Mouse (Mus musculus) heart, embryonic 15.5 days (tissue): ENCODE results near the gene Ttll8. TPM values are rescaled to one million over a fixed set of nuclear protein-coding genes. Genes with fewer than 3 reads are reported as not detected.

Source experiments
- ATAC-seq: fragments of 200-750 bp; cut with Nextera tagmentation; replicated peaks from 2 replicates; pipeline ENCODE4 v1.8.0; 2017; ENCODE audit warnings: low read depth, moderate TSS enrichment; ENCODE audit not compliant: insufficient number of reproducible peaks, insufficient read depth, low FRiP score
- H3K27ac ChIP-seq: fragments of 300-500 bp; sonication (generic); 2 replicates; pipeline ENCODE4 v1.5.1; 2015; ENCODE audit warnings: mild to moderate bottlenecking, inconsistent platforms
- H3K27me3 ChIP-seq: fragments of 300-500 bp; sonication (generic); 2 replicates; pipeline ENCODE4 v1.6.1; 2015; ENCODE audit warnings: inconsistent platforms
- H3K36me3 ChIP-seq: fragments of 300-500 bp; sonication (generic); 2 replicates; pipeline ENCODE4 v1.6.1; 2015; ENCODE audit warnings: mild to moderate bottlenecking, inconsistent platforms
- H3K4me1 ChIP-seq: fragments of 300-500 bp; sonication (generic); replicated peaks from 2 replicates; pipeline ENCODE4 v1.6.1; 2015; ENCODE audit warnings: inconsistent platforms
- H3K4me2 ChIP-seq: fragments of 300-500 bp; sonication (generic); 2 replicates; pipeline ENCODE4 v1.6.1; 2015; ENCODE audit warnings: inconsistent platforms, mild to moderate bottlenecking, moderate library complexity
- H3K4me3 ChIP-seq: fragments of 300-500 bp; sonication (generic); 2 replicates; pipeline ENCODE4 v1.5.1; 2015; ENCODE audit warnings: mild to moderate bottlenecking, inconsistent platforms
- H3K9ac ChIP-seq: fragments of 300-500 bp; sonication (generic); 2 replicates; pipeline ENCODE4 v1.6.1; 2015; ENCODE audit warnings: mild to moderate bottlenecking, inconsistent platforms
- H3K9me3 ChIP-seq: fragments of 300-500 bp; sonication (generic); replicated peaks from 2 replicates; pipeline ENCODE4 v1.6.1; 2016; ENCODE audit warnings: inconsistent platforms
- WGBS: fragments of 180-500 bp; shearing (Covaris S2); methylation state at CpG from one replicate; pipeline ENCODE4 v1.1.7; 2015; ENCODE audit warnings: mixed read lengths; 5-methylcytosine and 5-hydroxymethylcytosine counted together
- polyA plus RNA-seq: library from polyadenylated mRNA; unstranded; fragments of >200 nt; fragmentation: Nextera tagmentation; extraction: Ambion mirVana; gene quantifications from 2 replicates; pipeline ENCODE4 v1.2.1, GENCODE M21; 2015

The Ttll8 gene
- polyA plus RNA-seq, 1 experiment from 2014 or later, result not detected

DNA sequence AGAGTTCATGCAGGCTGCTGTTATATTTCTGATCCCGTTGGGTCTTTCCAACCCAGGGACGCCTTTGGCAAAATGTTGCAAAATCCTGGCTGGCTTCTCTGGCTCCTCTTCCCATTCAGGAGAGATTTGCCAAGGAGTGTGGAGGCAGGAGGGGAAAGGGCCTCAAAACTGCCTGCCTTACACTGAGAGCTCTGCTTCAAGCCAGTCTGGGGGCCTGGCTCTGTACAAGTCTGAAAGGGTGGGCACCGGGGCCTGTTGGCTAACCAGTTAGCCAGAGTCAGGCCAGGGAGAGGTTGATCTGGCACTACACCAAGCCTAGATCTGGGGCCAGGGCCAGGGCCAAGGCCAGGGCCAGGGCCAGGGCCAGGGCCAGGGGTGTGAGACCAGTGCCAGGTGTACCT, 96.1 kb downstream of the Ttll8 start:
- WGBS, result 72% methylated on average over 3 of the region's 3 CpGs
- no peak overlapping the region for H3K9ac ChIP-seq

DNA sequence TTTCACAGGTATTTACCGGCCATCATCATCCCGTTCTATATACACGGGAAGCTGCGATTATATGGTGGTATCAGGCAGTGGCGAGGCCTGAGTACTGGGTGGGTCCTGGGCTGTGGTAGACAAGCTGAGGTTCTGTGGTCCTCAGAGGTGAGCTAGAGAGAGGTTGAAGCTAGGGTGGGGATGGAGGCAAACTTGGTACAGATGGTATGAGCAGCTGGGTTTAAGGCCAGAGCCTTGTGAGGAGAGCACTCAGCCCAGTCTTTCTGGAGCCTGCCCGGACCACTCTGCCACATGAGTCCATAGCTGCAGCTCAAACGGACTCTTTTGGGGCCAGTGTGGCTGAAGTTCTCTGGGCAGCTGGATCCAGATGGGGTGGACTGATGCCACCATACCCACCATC, 96.9 kb downstream of the Ttll8 start:
- ATAC-seq, result no peak
- 89% methylated on average over 7 of the region's 7 CpGs for WGBS
- H3K36me3 ChIP-seq, result no peaks in the 10 kb centered on the region
- H3K9ac ChIP-seq, result no peak overlapping the region
- no peak overlapping the region for H3K27ac ChIP-seq
- no peak overlapping the region for H3K4me3 ChIP-seq
- H3K9me3 ChIP-seq, result no peaks in the 10 kb centered on the region
- H3K4me1 ChIP-seq, result peaks cover 44% of the 10 kb centered on the region
- no peaks in the 10 kb centered on the region for H3K27me3 ChIP-seq
- H3K4me2 ChIP-seq, result no peak overlapping the region

More for the DNA sequence above, 96.1 kb downstream of the Ttll8 start:
- H3K9me3 ChIP-seq, result no peaks in the 10 kb centered on the region
- 0 out of 2 replicates have a peak overlapping the region, but pooled peaks have one; percentile 21 for H3K27ac ChIP-seq
- H3K36me3 ChIP-seq, result no peaks in the 10 kb centered on the region
- no peak overlapping the region for H3K4me3 ChIP-seq
- H3K4me1 ChIP-seq, result peaks cover 44% of the 10 kb centered on the region
- H3K4me2 ChIP-seq, result no peak overlapping the region
- no peak for ATAC-seq
- H3K27me3 ChIP-seq, result no peaks in the 10 kb centered on the region

DNA sequence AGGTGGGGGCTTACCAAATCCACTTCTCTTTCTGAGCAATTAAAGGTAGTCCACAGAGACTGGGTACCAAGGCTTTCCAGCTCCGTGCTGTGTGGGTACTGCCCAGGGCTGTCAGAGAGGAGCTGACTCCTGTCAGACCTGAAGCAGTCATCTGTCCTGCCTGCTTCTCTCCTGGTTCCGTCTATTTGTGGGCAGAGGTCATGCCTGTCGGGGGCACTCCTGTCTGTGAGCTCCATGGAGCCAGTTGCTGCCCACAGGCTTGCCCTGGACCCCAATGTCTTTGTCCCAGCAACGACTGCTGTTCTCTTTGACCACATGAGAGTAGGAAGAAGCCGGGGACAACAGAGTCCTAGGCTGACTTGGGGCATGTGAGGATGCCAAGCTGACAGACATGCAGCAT, 97.6 kb downstream of the Ttll8 start:
- ATAC-seq, result no peak
- Histone ChIP-seq H3K4me2 (no peak overlapping the region), H3K27ac (no peak overlapping the region), H3K4me1 (peaks cover 43% of the 10 kb centered on the region), H3K4me3 (no peak overlapping the region), H3K36me3 (no peaks in the 10 kb centered on the region), H3K9me3 (no peaks in the 10 kb centered on the region), H3K9ac (no peak overlapping the region), H3K27me3 (no peaks in the 10 kb centered on the region)
- 78% methylated on average over 5 of the region's 5 CpGs for WGBS

DNA sequence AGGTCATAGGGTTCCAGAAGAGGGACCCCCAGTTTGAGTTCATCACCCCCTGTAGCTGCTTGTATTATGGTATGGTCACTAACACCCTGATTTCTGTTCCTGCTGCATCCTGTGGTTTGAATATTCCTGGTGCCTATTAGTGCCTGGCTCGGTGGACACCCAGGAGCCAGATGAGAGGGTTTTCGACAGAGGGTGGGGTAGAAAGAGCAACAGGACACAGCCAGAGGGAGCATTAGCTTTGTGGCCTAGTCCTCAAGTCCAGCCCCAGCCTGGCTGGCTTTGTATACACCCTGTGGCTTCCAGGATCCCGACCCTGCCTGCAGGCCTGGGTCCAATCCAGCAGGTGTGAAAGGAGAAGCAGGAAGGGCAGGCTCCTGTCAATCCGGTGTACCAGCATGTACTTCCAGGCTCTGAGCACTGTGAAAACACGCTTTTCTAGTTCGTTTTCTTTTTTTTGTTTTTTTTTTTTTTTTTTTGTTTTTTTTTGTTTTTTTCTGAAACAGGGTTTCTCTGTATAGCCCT, 98.3 kb downstream of the Ttll8 start:
- Histone ChIP-seq H3K4me3 (no peak overlapping the region), H3K27ac (no peak overlapping the region), H3K36me3 (no peaks in the 10 kb centered on the region), H3K27me3 (no peaks in the 10 kb centered on the region), H3K9me3 (no peaks in the 10 kb centered on the region), H3K4me1 (peaks cover 40% of the 10 kb centered on the region), H3K9ac (no peak overlapping the region), H3K4me2 (no peak overlapping the region)
- WGBS, result 68% methylated on average over 6 of the region's 6 CpGs
- no peak for ATAC-seq

DNA sequence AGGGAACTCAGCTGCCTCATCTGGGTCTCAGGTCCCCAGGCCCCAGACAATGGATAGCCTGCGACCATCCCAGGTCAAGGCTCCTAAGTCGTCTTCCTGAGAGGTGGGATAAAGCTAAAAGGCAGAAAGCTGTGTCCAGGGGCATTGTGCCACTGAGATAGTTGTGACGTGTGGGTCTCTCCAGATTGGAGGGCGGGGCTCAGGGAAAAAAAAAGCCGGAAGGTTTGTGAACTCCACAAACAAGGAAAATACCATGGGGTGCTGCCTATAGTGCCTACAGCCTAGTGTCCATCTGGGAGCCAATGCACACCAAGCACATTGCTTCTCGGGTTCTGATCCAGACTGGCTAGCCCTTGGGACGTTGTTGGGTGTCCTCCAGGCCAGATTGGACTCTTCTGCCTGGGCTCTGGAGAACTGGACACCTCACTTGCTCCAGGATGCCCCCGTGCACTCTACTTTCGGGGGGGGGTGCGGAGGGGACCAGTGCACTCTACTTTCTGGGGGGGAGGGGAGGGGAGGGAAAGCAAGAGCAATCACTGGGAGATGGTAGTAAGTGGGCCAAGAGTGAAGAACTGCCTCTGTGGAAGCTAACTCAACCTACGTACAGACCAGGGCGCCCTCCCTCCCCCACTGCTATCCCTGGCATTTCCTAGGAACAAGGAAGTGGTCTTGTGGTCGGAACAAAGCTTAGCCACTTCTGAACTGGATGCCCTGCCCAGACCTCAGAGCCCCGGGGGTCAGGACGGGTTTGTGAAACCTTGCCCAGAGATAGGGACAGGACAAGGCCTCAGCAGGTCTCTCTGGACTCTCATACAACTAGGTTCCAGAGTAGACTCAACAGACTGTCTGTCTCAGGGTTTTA, 99.0 kb downstream of the Ttll8 start:
- 54% methylated on average over 15 of the region's 15 CpGs for WGBS
- no peak overlapping the region for H3K9ac ChIP-seq

DNA sequence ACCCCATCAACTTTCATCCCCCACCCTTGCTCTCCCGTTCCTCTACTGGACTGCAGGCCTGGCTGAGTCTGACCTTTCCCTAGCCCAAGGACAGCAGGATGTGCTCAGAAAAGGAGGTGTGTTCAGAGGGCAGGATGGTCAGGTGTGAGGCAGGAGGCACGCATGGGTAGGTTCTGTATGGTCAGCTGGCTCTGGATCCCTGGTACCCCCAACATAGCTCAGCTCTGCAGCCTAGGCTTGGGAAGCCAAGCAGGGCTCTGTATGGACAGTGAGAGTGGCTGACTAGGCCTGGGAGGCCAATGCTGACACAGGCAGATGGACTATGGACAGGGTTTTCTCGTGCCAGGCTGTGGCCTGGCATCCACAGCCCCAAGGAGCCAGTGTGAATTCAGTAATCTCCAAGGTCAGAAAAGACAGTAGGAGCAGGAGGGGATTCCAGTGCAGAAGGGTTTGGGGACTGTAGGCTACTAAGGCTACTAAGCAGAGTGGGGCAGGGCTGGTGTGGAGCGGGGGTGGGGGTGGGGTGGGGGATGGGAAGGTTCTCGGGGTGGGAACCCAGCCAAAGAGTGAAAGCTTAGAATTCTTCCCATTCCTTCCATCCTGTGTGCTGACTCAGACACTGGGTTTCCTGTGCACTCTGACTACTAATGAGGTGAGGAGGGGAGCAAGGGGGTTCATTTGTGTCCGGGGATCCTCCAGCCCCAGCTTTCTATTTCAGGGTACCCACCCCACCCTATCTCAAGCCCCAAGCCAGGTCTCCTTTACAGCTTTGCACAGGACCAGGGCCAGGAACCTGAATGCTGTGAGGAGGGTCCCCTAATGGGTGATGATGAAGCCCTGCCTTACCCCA, 99.9 kb downstream of the Ttll8 start:
- peak; percentile 32 for ATAC-seq
- WGBS, result 25% methylated on average over 6 of the region's 6 CpGs
- no peak overlapping the region for H3K4me2 ChIP-seq
- no peaks in the 10 kb centered on the region for H3K9me3 ChIP-seq
- no peak overlapping the region for H3K9ac ChIP-seq
- no peaks in the 10 kb centered on the region for H3K27me3 ChIP-seq
- peak overlapping the region; percentile 75 for H3K27ac ChIP-seq
- no peak overlapping the region for H3K4me3 ChIP-seq
- peaks cover 51% of the 10 kb centered on the region for H3K4me1 ChIP-seq
- no peaks in the 10 kb centered on the region for H3K36me3 ChIP-seq

More for the DNA sequence above, 99.0 kb downstream of the Ttll8 start:
- Histone ChIP-seq H3K36me3 (no peaks in the 10 kb centered on the region), H3K27ac (peak overlapping the region; percentile 75), H3K4me2 (no peak overlapping the region), H3K4me3 (no peak overlapping the region), H3K27me3 (no peaks in the 10 kb centered on the region), H3K4me1 (peaks cover 45% of the 10 kb centered on the region), H3K9me3 (no peaks in the 10 kb centered on the region)
- no peak for ATAC-seq

DNA sequence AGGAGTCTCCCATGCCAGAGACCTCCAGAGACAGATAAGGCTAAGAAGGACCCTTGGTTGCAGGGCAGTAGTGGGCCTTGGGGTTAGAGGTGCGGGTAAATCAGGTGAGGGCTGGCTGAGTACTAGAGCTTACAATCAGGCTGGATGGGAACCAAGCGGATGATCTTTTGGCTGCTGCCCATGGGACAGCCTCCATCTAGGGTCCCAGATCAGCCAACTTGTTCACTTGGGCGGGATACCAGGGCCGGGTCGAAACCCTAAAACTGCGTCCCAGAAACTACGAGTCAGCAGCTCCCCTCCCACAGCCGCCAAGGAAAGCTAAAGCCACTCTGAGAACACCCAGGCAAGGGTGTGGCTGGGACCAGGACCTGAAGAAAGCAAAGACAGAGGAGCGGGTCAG, 101.1 kb downstream of the Ttll8 start:
- Histone ChIP-seq H3K36me3 (no peaks in the 10 kb centered on the region), H3K27ac (no peak overlapping the region), H3K4me2 (no peak overlapping the region), H3K9ac (no peak overlapping the region), H3K4me1 (peaks cover 45% of the 10 kb centered on the region), H3K27me3 (no peaks in the 10 kb centered on the region), H3K9me3 (no peaks in the 10 kb centered on the region), H3K4me3 (no peak overlapping the region)
- no peak for ATAC-seq
- 89% methylated on average over 9 of the region's 9 CpGs for WGBS

DNA sequence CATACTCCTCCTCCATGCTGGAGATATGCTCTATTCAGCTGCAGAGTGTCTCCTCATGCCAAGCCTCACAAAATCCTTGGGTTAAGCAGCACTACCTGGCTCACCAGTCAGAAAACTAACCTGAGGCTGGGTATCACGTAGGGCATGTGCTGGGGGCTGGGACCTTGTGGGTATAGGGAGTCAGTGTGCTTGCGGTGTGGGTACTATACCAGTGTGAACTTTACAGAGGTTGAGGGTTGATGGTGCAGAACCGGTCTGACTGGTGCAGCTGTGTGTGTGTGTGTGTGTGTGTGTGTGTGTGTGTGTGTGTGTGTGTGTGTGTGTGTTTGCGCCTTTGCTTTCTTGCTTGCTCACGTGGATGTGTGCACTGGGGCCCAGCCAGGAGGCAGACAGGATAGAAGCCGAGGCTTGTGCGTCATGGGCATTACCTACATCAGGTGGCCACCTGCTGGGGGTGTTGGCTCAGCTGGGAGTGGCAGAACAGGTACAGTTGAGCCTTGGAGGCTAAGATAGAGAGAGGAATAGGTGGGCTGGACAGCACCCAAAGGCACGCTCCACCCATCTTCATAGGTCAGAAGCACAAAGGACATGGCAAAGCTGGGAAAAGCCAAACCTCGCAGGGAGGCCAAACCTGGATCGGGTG, 102.6 kb downstream of the Ttll8 start:
- ATAC-seq, result no peak

DNA sequence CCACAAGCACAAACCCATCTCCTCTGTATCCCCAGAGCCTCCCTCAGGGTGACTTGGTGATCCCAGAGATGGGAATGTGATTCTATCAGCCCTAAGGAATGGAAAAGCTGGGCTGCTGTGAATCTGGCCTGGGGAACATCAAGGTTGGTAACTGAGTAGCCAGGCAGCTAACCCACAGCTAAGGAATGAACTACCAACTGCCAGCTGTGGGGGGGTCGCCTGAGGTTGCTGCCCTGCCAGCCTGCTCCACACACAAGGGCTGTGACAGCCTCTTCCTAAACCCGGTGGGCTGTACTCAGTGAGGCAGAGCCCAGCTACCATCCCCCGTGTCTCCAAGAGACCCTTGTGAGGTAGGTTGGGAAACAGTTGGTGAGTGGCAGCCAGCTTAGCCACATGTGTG, 103.1 kb downstream of the Ttll8 start:
- WGBS, result 62% methylated on average over 3 of the region's 3 CpGs
- H3K27me3 ChIP-seq, result no peaks in the 10 kb centered on the region
- H3K4me3 ChIP-seq, result no peak overlapping the region
- no peak for ATAC-seq
- H3K9ac ChIP-seq, result no peak overlapping the region
- no peaks in the 10 kb centered on the region for H3K9me3 ChIP-seq
- no peaks in the 10 kb centered on the region for H3K36me3 ChIP-seq
- H3K4me1 ChIP-seq, result peaks cover 43% of the 10 kb centered on the region
- H3K4me2 ChIP-seq, result no peak overlapping the region
- H3K27ac ChIP-seq, result peak overlapping the region; percentile 83

More for the DNA sequence above, 102.6 kb downstream of the Ttll8 start:
- Histone ChIP-seq H3K4me1 (peaks cover 45% of the 10 kb centered on the region), H3K27ac (peak overlapping the region; percentile 83; the same call in 1 of the 2 replicates), H3K36me3 (no peaks in the 10 kb centered on the region), H3K4me3 (no peak overlapping the region), H3K4me2 (no peak overlapping the region), H3K27me3 (no peaks in the 10 kb centered on the region), H3K9me3 (no peaks in the 10 kb centered on the region), H3K9ac (no peak overlapping the region)
- 75% methylated on average over 10 of the region's 10 CpGs for WGBS

DNA sequence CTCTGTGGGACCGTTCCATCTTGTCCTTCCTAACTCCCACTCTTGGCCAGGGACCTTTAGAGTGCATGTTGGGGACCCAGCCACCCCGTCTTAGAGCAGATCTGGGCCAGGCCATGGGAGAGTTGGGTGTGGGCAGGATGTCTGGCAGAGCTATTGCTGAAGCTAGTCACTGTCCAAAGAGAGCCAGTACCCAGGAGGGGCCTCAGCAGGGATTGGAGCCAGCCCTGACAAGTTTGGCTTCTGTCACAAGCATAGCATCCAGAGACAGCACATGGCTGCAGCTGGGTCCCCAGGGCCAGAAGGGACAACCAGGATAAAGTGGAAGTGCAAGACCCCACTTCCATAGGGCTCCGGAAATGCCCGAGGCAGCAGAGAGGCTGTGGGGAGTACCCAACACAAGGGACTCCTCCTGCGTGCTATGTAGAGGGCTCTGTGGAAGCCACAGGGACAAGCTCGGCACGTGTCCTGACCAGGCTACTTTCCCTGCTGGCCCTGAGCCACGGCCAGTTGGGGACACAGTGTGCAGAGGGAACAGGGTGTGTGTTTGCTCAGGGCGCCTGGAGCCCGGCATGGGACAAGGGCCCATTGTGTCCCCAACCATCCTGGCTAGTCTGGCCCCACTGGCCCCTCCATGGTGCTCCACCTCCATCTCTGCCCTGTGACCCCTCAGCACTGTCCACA, 103.9 kb downstream of the Ttll8 start:
- peak overlapping the region; percentile 83 for H3K27ac ChIP-seq
- H3K9ac ChIP-seq, result peak overlapping the region; percentile 36
- WGBS, result 29% methylated on average over 10 of the region's 10 CpGs
- H3K4me2 ChIP-seq, result peak overlapping the region; percentile 18; the same call in 1 of the 2 replicates
- H3K4me1 ChIP-seq, result peaks cover 35% of the 10 kb centered on the region
- no peaks in the 10 kb centered on the region for H3K27me3 ChIP-seq
- H3K36me3 ChIP-seq, result no peaks in the 10 kb centered on the region
- ATAC-seq, result peak; percentile 83
- no peaks in the 10 kb centered on the region for H3K9me3 ChIP-seq
- H3K4me3 ChIP-seq, result 0 out of 2 replicates have a peak overlapping the region, but pooled peaks have one; percentile 3
